Mouse (Mus musculus): Measurements from ENCODE around the gene Fitm1. TPM values are rescaled to one million over a fixed set of nuclear protein-coding genes. Genes with fewer than 3 reads are reported as not detected.

The Fitm1 gene
- total RNA-seq, 2 experiments from 2014 or later: not detected

DNA sequence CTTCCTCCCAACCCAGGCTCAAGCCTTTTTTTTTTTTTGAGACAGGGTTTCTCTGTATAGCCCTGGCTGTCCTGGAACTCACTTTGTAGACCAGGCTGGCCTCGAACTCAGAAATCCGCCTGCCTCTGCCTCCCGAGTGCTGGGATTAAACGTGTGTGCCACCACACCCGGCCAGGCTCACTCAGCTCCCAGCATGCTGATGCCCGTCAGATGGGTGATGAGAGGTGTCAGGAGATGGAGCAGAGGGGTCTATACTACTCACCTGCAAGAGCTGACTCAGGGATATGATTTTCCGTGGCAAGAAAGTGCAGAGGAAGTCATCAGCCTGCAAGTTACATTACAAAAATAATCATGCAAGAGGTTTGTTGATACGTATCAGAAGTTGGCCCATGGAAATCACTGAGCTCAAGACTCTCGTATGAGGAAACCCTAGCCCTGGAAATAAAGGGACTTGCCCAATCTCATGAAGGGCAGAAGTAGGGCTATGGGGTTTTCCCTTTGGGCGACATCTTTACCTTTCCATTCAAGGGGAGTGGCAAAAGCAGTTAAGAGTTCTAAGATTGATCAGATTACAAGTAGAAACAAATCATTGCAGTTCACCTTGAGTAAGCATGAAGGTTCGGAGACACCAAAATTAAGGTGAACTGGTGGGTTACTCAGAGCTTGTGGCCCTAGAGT is 14.5 kb downstream of the Fitm1 start:
- intact Hi-C loops (cut with DNase I): no loop called here
- no peak for DNase-seq (ENCODE audit: extremely low spot score in 1 of 2, low spot score in 2 of 2)

DNA sequence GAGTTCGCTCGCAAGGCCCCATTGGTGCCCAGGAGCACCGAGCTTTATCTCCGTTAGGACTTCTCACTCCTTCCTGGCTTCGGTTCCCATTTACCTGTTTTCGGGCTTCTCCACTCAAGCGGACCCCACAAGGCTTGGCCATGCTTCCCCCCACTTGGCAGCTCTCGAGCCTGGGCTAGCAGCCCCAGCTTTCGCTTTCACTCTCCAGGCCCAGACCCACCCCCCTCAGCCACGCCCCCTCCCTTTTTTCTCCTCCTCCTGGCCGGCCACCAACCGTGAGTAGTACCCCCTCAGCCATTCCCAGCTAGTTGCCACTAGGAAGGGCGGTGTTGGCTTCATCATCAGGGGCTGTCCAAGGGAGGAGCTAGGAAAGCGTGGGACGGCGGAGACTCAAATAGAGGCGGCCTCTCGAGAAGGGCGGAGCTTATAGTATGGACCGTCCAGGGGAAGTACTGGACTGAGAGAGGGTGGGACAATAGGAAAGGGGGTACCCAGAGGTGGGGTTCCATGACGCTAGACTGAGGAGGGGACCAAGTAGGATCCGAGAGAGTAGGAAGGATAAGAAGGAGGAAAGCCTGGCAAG is 15.4 kb downstream of the Fitm1 start, which contains the start of gene Psme2:
Gene Psme2, minus strand, starts transcription at position 366 of the 583 bp plus-strand sequence.
- intact Hi-C loops (cut with DNase I): no loop called here
- DNase-seq (ENCODE audit: extremely low spot score in 1 of 2, low spot score in 2 of 2): peak; percentile 92 to 96

DNA sequence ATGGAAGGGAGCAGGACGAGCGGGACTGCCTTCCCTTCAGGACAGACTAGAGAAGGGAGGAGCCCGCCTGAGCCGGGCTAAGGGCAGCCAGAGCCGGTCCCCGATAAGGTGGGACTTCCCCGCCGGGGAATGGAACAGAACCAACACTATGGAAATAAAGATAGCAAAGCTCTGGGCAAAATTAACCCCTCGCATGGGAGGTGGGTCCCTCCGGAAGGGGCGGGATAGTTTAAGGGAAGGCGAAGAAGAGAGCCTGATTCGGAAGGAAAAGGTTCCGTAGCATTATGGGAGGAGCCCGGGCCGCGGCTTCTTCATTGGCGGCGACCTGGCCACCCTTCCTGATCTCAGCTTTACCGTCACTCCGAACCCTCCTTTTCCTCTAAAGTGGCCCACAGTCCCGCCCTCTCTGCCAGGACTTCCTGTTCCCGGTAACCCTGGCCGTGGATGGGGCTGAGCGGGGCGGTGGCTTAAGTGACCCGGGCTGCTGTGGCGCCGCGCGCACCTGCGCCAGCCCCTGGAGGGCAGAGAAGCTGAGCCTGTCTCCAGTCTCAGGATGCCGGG is 16.0 kb downstream of the Fitm1 start, which contains the start of gene Rnf31:
Gene Rnf31, plus strand, starts transcription at position 378 of the 561 bp plus-strand sequence.
- intact Hi-C loops (cut with DNase I): no loop called here
- peak; percentile 95 to 96 for DNase-seq (ENCODE audit: extremely low spot score in 1 of 2, low spot score in 2 of 2)

DNA sequence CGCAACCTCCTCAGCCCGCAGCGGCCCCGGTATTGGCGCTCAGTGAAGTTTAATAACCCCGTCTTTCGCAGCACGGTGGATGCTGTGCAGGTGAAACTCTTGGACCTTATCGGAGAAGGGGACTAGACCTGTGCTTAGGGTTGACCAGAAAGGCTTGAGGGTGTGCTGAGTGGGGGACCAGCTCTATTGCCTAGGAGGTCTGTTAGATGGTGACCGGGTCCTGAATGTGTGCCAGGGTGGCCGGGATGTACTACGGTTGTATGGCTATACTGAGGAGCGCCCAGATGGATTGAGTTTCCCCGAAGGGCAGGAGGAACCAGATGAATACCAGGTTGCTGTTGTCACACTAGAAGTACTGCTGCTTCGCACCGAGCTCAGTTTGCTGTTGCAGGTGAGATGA is 16.8 kb downstream of the Fitm1 start:
- intact Hi-C loops (cut with DNase I): no loop called here
- DNase-seq (ENCODE audit: extremely low spot score in 1 of 2, low spot score in 2 of 2): peak in 1 of 2 experiments; percentile 45

DNA sequence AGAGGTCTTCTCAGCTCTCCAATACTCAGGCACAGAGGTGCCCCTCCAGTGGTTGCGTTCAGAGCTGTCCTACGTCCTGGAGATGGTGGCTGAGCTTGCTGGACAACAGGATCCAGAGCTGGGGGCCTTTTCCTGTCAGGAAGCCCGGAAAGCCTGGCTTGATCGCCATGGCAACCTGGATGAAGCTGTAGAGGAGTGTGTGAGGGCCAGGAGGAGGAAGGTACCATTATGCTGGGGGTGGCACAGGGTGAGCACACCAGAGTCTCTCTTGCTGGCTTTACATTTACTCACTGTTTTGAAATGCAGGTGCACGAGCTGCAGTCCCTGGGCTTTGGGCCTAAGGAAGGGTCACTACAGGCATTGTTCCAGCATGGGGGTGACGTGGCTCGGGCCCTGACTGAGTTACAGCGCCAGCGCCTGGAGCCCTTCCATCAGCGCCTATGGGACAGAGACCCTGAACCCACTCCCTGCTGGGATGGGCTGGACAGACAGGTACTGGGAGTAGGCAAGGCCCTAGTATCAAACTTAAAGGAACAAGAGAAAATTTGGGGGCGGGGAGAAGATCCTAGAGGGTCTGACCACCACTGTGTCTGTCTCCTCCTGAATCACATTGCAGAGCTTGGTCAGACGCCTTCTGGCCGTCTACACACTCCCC is 20.7 kb downstream of the Fitm1 start:
- intact Hi-C loops (cut with DNase I): no loop called here
- DNase-seq (ENCODE audit: extremely low spot score in 1 of 2, low spot score in 2 of 2): peak in 1 of 2 experiments; percentile 66

DNA sequence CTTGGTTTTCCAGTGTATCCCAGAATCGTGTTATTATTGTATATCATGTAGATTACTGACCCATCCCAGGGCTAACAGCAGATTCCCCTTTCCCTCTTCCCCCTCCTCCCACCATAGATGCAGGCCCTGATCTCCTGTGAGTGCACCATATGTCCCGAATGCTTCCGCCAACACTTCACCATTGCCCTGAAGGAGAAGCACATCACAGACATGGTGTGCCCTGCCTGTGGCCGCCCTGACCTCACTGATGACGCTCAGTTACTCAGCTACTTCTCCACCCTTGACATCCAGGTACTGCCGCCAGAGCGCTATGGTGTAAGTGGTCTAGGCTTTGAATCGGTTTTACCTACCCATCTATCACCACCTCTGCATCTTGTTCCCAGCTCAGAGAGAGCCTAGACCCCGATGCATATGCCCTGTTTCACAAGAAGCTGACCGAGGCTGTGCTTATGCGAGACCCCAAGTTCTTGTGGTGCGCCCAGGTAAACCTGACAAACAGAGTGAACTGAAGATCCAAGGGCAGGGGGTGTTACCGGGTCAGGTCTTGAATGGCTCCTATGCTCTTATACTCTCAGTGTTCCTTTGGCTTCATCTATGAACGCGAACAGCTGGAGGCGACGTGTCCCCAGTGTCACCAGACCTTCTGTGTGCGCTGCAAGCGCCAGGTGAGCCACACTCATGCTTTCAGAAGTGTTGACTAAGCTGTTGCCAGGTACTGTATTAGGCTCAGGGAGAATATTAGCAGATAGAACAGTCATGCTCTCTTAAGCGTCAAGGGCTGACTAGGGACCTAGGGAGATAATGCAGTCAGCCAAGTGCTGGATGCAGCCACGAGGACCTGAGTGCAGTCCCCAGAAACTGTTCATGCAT is 23.3 kb downstream of the Fitm1 start:
- intact Hi-C loops (cut with DNase I): no loop called here
- DNase-seq (ENCODE audit: extremely low spot score in 1 of 2, low spot score in 2 of 2): no peak

DNA sequence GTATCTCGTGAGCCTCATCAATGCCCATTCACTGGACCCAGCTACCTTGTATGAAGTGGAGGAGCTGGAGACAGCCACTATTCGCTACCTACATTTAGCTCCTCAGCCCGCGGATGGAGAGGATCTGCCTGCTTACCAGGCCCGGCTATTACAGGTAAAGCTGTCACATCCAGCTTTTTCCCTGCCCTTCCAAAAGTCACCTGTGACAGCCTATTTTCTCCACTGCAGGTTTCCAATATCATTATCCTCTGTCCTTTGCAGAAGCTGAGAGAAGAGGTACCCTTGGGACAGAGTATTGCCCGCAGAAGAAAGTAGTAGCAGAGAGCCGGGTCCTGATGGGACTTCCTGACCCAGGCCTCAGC is 27.8 kb downstream of the Fitm1 start, which contains the start of gene Irf9:
Gene Irf9, plus strand, starts transcription at position 301 of the 362 bp plus-strand sequence.
- intact Hi-C loops (cut with DNase I): no loop called here

DNA sequence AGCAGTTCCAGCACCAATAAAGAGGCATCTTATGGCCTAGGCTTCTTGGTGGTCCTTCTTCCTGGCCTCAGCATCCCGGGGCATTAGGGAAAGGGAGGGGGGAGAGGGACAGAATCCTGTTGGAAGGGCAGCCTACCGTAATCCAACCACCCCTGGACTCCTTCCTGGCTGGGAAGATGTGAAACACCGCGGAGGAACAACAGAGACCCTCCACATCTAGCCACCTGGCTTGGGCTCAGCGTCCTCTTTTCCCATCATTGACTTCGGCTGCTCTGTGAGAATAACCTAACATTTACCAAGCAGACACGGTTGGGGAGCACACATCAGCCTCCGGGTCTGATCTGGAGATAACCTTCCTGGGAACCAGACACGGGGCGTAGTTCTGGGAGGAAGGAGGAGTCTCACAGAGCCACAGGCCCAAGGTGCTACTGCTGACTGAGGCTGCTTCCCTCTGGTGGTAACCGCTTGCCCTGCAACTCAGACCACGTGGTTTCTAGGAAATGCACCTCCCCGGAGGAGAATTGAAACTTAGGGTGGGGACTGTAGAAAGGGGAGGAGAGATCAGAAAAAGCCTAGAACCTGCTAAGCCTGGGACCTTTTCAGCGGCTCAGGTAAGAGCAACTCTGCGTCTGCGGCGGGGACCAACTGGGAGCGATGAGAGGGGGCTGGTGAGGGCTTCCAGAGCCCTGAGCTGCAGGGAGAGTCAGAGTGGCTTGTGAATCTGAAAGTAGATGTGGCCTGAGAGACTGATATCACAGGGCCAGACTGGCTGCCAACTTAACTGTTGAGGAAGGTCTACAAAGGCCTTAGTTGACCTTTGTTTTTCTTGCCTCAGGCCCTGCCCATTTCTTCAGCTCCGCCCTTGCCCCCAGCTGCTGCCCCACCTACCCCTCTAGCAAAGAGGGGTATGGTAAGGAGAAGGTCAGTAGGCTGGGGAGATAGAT is 28.5 kb downstream of the Fitm1 start:
- intact Hi-C loops (cut with DNase I): no loop called here
- peak; percentile 86 to 92 for DNase-seq (ENCODE audit: extremely low spot score in 1 of 2, low spot score in 2 of 2)

More for the DNA sequence above, 27.8 kb downstream of the Fitm1 start, which contains the start of gene Irf9:
- no peak for DNase-seq (ENCODE audit: extremely low spot score in 1 of 2, low spot score in 2 of 2)

DNA sequence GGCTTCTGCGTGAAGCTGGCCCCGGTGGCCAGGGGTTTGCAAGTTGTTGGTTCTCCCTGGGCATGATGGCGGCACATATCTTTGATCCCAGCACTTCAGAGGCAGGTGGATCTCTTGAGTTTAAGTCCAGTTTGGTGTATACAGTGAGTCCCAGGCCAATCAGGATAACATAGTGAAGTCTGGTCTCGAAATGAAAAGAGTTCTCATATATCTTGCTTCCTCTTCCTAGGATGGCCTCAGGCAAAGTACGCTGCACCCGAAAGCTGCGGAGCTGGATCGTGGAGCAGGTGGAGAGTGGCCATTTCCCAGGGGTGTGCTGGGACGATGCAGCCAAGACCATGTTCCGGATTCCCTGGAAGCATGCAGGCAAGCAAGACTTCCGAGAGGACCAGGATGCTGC is 29.4 kb downstream of the Fitm1 start:
- intact Hi-C loops (cut with DNase I): no loop called here
- no peak for DNase-seq (ENCODE audit: extremely low spot score in 1 of 2, low spot score in 2 of 2)

DNA sequence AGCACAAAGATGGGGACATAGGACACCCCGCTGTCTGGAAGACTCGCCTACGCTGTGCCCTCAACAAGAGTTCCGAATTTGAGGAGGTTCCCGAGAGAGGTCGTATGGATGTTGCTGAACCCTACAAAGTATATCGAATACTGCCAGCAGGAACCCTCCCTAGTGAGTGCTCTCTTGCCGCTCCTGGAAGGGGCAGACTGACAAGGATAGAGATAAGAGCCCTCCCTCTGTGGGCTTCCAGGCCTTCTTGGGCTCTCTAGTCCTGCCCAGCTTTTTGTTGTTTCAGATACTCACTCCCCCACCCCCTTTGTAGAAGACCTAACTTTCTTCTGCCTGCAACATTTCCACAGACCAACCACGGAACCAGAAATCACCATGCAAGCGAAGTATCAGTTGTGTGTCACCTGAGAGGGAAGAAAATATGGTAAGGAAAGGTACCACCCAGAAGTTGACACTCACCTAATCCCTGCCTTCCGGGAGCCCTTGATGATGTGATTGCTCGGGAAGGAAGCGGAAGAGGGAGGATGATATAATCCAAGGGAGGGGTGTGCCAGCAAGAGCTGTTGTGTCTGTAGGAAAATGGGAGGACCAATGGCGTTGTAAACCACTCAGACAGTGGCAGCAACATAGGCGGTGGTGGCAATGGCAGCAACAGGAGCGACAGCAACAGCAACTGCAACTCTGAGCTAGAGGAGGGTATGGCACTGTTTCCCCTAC is 30.5 kb downstream of the Fitm1 start:
- DNase-seq (ENCODE audit: extremely low spot score in 1 of 2, low spot score in 2 of 2): no peak
- intact Hi-C loops (cut with DNase I): no loop called here

DNA sequence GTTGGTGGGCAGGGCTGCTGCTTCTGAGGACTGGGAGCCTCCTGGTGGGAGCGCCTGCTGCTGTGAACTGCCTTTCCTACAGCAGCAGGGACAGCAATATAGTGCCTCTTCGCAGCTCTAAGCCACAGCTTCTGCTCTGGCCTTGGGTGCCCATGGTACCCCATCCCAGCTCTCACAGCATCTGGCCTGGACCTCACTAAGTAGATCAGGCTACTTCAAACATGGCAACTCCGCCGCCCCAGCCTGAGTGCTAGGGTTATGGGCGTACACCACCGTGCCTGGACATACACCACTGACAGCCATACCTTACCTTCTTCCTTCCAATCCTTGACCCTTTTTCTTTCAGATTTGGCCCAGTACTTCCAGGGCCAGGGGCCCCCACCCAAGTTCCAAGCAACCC is 32.9 kb downstream of the Fitm1 start:
- no peak for DNase-seq (ENCODE audit: extremely low spot score in 1 of 2, low spot score in 2 of 2)
- intact Hi-C loops (cut with DNase I): no loop called here

DNA sequence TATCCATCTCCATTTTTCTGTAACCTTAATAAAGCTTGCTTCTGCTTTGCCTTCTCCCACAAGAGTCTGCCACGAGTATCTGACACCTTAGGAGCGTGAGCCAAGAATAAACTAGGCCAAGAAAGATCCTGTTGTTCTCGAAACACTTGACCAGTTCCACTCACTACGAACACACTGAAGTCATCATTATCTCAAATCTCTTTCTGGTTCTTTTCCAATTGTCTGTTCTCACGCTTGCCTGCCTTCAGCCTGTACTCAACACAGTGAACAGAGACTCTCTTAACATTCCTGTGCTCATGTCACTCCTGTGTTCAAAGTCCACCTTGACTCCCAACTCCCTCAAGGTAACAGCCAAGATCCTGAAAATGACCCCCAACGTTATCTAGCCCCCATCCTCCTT is 37.9 kb downstream of the Fitm1 start:
- intact Hi-C loops (cut with DNase I): no loop called here
- DNase-seq (ENCODE audit: extremely low spot score in 1 of 2, low spot score in 2 of 2): no peak

DNA sequence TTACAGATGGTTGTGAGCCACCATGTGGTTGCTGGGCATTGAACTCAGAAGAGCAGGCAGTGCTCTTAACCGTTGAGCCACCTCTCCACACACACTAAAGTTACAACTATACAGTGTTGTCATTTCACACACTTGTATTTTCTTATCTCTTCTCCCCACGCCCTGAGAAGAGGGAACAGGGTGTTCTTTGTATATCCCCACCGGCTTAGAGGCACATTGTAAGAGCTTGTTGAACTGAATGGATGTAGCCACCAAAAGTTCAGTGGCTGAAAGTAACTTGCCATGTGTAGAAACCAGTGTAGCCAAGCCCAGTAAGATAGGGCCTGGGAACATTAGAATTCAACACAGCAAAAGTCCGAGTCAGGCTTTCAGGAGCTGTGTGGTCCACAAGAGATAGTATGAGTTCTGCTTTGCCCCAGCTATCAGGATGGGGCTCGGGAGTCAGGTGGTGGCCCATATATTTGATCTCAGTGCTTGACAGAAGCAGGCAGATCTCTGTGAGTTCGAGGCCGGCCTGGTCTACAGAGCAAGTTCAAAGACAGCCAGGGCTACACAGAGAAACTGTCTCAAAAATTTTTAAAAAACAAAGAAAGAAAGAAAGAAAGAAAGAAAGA is 39.3 kb downstream of the Fitm1 start:
- intact Hi-C loops (cut with DNase I): no loop called here
- DNase-seq (ENCODE audit: extremely low spot score in 1 of 2, low spot score in 2 of 2): no peak

DNA sequence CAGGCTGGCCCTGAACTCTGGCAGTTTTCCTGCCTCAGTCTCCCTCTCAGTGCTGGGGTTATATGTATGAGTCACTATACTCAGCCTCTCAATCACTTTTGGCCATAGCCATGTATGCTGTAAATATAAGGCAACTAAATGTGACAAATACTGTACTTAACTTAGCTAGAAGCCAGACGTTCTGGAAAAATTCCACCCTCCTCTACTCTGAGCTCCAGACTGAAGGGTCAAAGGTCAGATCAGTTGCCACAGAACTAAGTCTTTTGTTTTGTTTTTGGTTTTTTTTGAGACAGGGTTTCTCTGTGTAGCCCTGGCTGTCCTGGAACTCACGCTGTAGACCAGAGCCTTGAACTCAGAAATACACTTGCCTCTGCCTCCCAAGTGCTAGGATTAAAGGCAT is 40.5 kb downstream of the Fitm1 start:
- DNase-seq (ENCODE audit: extremely low spot score in 1 of 2, low spot score in 2 of 2): no peak
- intact Hi-C loops (cut with DNase I): no loop called here

DNA sequence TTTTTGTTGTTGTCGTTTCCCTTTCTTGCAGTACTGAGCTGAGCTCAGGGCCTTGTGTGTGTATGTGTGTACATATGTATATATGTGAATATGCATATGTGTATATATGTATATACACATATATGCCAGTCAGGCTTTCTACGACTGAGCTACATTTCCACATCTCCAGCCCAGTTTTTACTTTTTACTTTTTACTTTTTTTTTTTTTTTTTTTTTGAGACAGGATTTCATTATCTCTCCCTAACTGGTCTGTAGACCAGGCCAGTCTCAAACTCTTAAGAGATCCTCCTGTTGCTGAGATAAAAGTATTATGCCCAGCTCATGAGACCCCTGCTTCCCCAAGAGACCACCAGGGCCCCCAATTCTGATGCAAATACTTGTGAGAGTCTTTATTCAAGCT is 41.4 kb downstream of the Fitm1 start:
- no peak for DNase-seq (ENCODE audit: extremely low spot score in 1 of 2, low spot score in 2 of 2)
- intact Hi-C loops (cut with DNase I): no loop called here

DNA sequence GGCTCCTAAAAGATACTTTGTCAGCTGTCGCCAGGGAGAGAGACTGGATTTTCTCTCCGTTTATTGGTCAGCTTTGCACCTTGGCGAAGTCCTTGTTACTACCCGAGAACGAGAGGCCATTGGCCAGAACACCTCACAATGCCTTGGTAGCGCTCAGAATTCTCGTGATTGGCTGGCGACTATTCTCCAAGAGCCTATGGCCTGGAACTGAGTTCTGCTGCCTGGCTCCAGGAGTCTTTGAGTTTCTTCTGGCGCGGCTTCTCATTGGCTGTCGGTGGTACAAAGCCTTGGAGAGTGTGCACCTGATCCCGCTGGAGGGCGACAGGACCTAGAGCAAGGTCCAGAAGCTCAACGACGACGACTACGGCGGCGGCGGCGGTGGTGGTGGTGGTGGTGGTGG is 42.4 kb downstream of the Fitm1 start, which contains the start of gene Rec8:
Gene Rec8, plus strand, starts transcription at position 216 of the 400 bp plus-strand sequence.
- intact Hi-C loops (cut with DNase I): no loop called here
- peak in 1 of 2 experiments; percentile 51 for DNase-seq (ENCODE audit: extremely low spot score in 1 of 2, low spot score in 2 of 2)

Measured in left cerebral cortex, postnatal 10 days (tissue).